Mouse (Mus musculus) midbrain, postnatal 0 days (tissue): ENCODE measurements around the gene Cpz. TPM values are rescaled to one million over a fixed set of nuclear protein-coding genes. Genes with fewer than 3 reads are reported as not detected.

Experiments
- ATAC-seq: fragments of 200-750 bp; cut with Nextera tagmentation; 2 replicates; pipeline ENCODE4 v1.8.0; 2017; ENCODE audit warnings: moderate number of reproducible peaks, mild to moderate bottlenecking, moderate TSS enrichment, moderate library complexity; ENCODE audit not compliant: low FRiP score
- DNase-seq: peaks from one replicate; pipeline ENCODE4 v3.0.0-alpha.2; 2015; ENCODE audit warnings: low spot score
- H3K27ac ChIP-seq: fragments of 300-500 bp; sonication (generic); 2 replicates; pipeline ENCODE4 v1.5.1; 2014; ENCODE audit warnings: low read depth, mild to moderate bottlenecking, low read length, mixed read lengths
- H3K27me3 ChIP-seq: fragments of 300-500 bp; sonication (generic); 2 replicates; pipeline ENCODE4 v1.6.1; 2014; ENCODE audit warnings: low read length, control low read depth, mixed read lengths; ENCODE audit not compliant: insufficient read depth
- H3K36me3 ChIP-seq: fragments of 300-500 bp; sonication (generic); 2 replicates; pipeline ENCODE4 v1.6.1; 2014; ENCODE audit warnings: low read length, control low read depth, mixed read lengths; ENCODE audit not compliant: insufficient read depth
- H3K4me1 ChIP-seq: fragments of 300-500 bp; sonication (generic); 2 replicates; pipeline ENCODE4 v1.6.1; 2014; ENCODE audit warnings: mild to moderate bottlenecking, control low read depth, antibody characterized with exemption, low read length, mixed read lengths; ENCODE audit not compliant: insufficient read depth
- H3K4me2 ChIP-seq: fragments of 300-500 bp; sonication (generic); 2 replicates; pipeline ENCODE4 v1.6.1; 2014; ENCODE audit warnings: low read depth, mild to moderate bottlenecking, low read length, mixed read lengths; ENCODE audit not compliant: poor library complexity, severe bottlenecking
- H3K4me3 ChIP-seq: fragments of 300-500 bp; sonication (generic); 2 replicates; pipeline ENCODE4 v1.5.1; 2014; ENCODE audit warnings: low read depth, mild to moderate bottlenecking, low read length, moderate library complexity
- H3K9ac ChIP-seq: fragments of 300-500 bp; sonication (generic); replicated peaks from 2 replicates; pipeline ENCODE4 v1.6.1; 2014; ENCODE audit warnings: mild to moderate bottlenecking, low read length, moderate library complexity, mixed read lengths; ENCODE audit not compliant: poor library complexity, severe bottlenecking
- H3K9me3 ChIP-seq: fragments of 300-500 bp; sonication (generic); 2 replicates; pipeline ENCODE4 v1.6.1; 2016; ENCODE audit warnings: low read length, control low read depth
- CTCF ChIP-seq: IDR thresholded peaks from 2 replicates; pipeline ENCODE4 v1.5.1; 2016; ENCODE audit warnings: antibody characterized with exemption, mild to moderate bottlenecking
- WGBS: fragments of 180-500 bp; shearing (Covaris S2); extraction: QIAGEN DNeasy Blood & Tissue Kit; methylation state at CpG from one replicate; pipeline ENCODE4 v1.1.7; 2014; 5-methylcytosine and 5-hydroxymethylcytosine counted together
- polyA plus RNA-seq: library from polyadenylated mRNA; unstranded; fragments of >200 nt; fragmentation: Nextera tagmentation; extraction: Ambion mirVana; gene quantifications from 2 replicates; pipeline ENCODE4 v1.2.1, GENCODE M21; 2015
- total RNA-seq: library from RNA; depleted of rRNA; stranded (reverse); fragments of >200 nt; gene quantifications from 2 replicates; pipeline ENCODE4 v1.2.3, GENCODE M21; 2014

Gene Cpz
- total and polyA plus RNA-seq, 2 experiments from 2014 or later, result 1.7 to 8.9 TPM

DNA sequence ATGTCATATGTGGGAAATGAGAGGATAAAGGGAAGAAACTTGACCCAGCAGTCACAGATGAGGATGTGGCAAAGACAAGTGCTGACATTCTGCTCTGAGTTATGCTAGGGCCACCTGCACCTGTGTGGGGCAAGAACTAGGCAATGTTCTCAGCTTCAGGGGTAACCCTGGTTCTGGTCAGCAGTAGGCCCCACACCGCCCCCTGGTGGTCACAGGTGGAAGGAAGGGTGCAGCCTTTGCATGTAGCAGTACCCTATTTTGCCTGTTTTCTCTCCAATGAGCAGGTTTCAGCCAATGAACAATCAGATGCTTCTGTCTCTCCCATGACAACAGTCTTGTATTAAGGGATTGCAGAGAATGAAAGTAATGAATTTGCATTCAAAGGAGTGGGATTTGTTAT is 38.0 kb upstream of the Cpz start:
- Histone ChIP-seq H3K9me3 (no peaks in the 10 kb centered on the region), H3K36me3 (peaks cover 61% of the 10 kb centered on the region), H3K4me3 (no peak overlapping the region), H3K9ac (no peak overlapping the region), H3K27me3 (no peaks in the 10 kb centered on the region), H3K27ac (no peak overlapping the region), H3K4me2 (no peak overlapping the region), H3K4me1 (no peaks in the 10 kb centered on the region)
- ATAC-seq (peak; percentile 49; the same call in 1 of the 2 replicates), DNase-seq (peak; percentile 58)
- WGBS, result 0% methylated on average over 1 of the region's 1 CpGs
- peak; percentile 90 for TF ChIP-seq CTCF

DNA sequence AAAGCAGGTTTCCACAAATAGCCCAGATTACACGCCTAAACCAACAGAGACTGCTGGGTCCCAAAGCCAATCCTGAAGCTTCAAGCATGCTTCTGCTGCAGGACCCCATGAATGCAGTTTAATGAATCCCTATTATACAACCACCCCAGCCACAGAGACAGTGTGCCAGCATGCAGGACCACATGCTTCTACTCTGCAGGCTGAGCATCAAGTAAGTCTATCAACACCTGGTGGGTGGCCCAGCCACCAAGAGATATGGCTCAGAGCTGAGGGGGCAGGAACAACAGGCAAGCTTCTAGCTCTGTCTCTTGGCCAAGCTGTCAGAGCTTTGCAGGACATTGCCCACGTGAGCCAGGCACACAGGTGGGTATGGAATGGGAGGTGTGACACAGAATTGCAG is 37.1 kb upstream of the Cpz start:
- peaks cover 55% of the 10 kb centered on the region for H3K36me3 ChIP-seq
- no peak for TF ChIP-seq CTCF
- H3K4me3 ChIP-seq, result no peak overlapping the region
- no peaks in the 10 kb centered on the region for H3K4me1 ChIP-seq
- no peak overlapping the region for H3K27ac ChIP-seq
- H3K9me3 ChIP-seq, result no peaks in the 10 kb centered on the region
- H3K27me3 ChIP-seq, result no peaks in the 10 kb centered on the region
- WGBS, result 91% methylated on average over 2 of the region's 2 CpGs
- no peak overlapping the region for H3K9ac ChIP-seq
- H3K4me2 ChIP-seq, result no peak overlapping the region
- ATAC-seq (no peak), DNase-seq (no peak)

DNA sequence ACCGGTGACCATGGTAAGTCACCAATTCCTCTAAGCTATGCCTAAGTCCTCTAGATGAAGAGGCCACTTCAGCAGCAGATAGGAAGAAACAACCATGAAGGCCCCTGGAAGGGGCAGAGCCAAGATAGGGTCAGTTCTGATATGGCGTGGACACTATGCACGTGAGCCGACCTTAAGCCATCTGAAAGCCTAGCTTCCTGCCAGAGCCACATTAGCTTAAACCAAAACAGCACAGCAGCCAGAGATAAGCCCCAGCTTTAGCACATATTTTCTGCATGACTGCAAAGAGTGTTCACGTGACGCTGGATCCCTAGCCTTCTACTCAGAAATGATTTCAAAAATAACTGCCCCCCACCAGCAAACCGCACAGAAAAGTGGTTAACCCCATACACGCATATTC is 33.9 kb upstream of the Cpz start:
- H3K9ac ChIP-seq, result no peak overlapping the region
- no peaks in the 10 kb centered on the region for H3K9me3 ChIP-seq
- H3K27me3 ChIP-seq, result no peaks in the 10 kb centered on the region
- peaks cover 50% of the 10 kb centered on the region for H3K36me3 ChIP-seq
- no peak for DNase-seq
- no peak overlapping the region for H3K27ac ChIP-seq
- H3K4me3 ChIP-seq, result no peak overlapping the region
- WGBS, result 80% methylated on average over 8 of the region's 8 CpGs
- ATAC-seq, result no peak
- no peak for TF ChIP-seq CTCF
- no peaks in the 10 kb centered on the region for H3K4me1 ChIP-seq
- H3K4me2 ChIP-seq, result no peak overlapping the region

DNA sequence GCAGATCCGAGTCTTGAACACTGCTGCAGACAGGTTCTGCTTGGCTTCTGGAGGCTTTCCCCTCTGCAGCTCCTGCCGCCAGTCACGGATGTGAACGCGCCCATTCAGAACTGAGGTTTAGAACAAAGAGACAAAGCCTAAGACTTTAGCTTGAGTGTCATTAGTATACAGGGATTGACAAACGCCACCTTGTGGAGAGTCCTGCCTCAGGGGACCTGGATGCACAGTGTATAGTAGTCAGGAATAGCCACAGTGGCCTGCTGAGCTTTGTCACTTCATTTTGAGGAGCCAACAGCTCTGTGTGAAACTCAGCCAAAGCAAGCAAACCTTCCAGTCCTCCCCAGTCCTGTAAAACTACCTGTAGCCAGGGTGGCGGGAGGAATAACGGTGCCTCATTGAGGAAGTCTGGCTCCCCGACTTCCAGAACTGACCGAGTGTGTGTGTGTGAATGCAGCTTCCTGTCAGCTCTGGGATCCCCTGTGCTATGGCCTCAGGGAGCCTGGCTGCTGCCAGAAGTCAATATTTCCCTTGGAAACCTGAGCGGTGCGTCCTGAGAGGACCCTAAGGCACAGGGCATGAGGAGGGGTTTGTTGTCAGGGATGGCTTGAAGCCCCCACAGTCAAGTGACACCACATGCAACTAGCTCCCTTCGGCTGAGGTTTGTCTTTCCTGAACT is 32.6 kb upstream of the Cpz start:
- Histone ChIP-seq H3K4me3 (no peak overlapping the region), H3K27me3 (no peaks in the 10 kb centered on the region), H3K4me2 (no peak overlapping the region), H3K9ac (no peak overlapping the region), H3K4me1 (no peaks in the 10 kb centered on the region), H3K36me3 (peaks cover 37% of the 10 kb centered on the region), H3K27ac (no peak overlapping the region), H3K9me3 (no peaks in the 10 kb centered on the region)
- WGBS, result 62% methylated on average over 13 of the region's 13 CpGs
- ATAC-seq (no peak), DNase-seq (peak; percentile 34)
- TF ChIP-seq CTCF, result peak; percentile 64

DNA sequence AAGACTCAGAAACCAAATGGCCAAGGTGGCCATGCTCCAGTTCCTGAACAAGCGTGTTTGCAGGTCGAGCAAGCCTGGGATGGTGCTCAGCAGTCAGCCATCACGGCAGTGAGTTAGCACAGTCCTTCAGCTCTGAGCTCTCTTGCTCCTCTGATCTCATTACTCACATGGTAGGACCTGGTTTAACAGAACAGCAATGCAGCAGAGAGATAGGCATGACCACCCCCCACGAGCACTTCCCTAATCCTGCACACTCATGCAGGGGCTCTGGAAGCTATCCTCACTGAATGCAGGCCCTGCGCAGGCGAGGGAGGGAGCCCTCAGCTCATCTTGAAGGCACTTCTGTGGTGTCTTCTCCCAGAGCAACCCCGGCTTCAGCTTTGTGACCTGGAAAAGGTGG is 30.9 kb upstream of the Cpz start:
- no peak for TF ChIP-seq CTCF
- no peak overlapping the region for H3K4me2 ChIP-seq
- ATAC-seq (no peak), DNase-seq (no peak)
- WGBS, result 86% methylated on average over 7 of the region's 7 CpGs
- H3K4me1 ChIP-seq, result no peaks in the 10 kb centered on the region
- H3K36me3 ChIP-seq, result peaks cover 22% of the 10 kb centered on the region
- H3K27me3 ChIP-seq, result no peaks in the 10 kb centered on the region
- H3K27ac ChIP-seq, result no peak overlapping the region
- H3K4me3 ChIP-seq, result no peak overlapping the region
- H3K9ac ChIP-seq, result no peak overlapping the region
- H3K9me3 ChIP-seq, result no peaks in the 10 kb centered on the region

DNA sequence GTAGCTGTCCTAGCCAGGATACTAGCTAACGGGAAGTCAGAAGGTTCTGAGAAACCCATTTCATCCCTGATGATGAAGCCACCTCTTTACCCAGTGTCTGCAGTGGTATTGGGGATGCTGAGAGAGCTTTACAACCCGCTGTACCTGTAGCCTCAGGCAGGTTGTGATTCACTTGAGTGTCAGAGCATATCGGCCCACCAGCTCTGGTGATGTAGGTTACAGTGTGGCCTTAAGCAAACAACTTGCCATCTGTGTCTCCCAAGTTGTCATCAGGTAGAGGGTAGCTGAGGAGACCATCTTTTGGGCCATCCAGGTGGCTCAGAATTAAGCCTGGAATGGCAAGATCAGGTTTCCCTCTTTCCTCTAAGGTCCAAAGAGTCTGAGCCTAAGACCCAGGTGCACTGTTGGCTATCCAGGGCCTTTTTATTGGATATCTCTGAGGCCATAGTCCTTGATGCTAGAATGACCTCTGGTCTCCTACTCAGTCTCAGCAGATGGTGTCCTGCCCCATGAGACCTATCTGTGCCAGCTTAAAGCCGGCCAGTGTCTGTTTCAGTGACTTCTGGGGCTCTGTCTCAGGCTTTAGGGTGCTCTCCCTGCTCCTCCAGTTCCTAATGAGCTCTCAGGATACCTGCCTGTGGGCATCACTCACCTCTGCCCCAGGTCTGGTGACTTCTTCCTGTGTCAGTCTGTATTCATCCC is 27.5 kb upstream of the Cpz start:
- Histone ChIP-seq H3K27ac (no peak overlapping the region), H3K36me3 (peaks cover 17% of the 10 kb centered on the region), H3K9ac (no peak overlapping the region), H3K4me1 (no peaks in the 10 kb centered on the region), H3K4me3 (no peak overlapping the region), H3K4me2 (no peak overlapping the region), H3K9me3 (no peaks in the 10 kb centered on the region), H3K27me3 (no peaks in the 10 kb centered on the region)
- DNase-seq (no peak), ATAC-seq (no peak)
- WGBS, result 89% methylated on average over 4 of the region's 4 CpGs
- TF ChIP-seq CTCF, result no peak
